Mouse (Mus musculus) retina, embryonic 14.5 days (tissue): Measurements from ENCODE around the gene Barhl2.
A peak's percentile ranks its signal among the peaks of the same experiment; 100 is the strongest.

Experiments
- DNase-seq: peaks from one replicate; pipeline ENCODE4 v3.0.0-alpha.2; 2015; ENCODE audit warnings: low spot score

Barhl2 gene

DNA sequence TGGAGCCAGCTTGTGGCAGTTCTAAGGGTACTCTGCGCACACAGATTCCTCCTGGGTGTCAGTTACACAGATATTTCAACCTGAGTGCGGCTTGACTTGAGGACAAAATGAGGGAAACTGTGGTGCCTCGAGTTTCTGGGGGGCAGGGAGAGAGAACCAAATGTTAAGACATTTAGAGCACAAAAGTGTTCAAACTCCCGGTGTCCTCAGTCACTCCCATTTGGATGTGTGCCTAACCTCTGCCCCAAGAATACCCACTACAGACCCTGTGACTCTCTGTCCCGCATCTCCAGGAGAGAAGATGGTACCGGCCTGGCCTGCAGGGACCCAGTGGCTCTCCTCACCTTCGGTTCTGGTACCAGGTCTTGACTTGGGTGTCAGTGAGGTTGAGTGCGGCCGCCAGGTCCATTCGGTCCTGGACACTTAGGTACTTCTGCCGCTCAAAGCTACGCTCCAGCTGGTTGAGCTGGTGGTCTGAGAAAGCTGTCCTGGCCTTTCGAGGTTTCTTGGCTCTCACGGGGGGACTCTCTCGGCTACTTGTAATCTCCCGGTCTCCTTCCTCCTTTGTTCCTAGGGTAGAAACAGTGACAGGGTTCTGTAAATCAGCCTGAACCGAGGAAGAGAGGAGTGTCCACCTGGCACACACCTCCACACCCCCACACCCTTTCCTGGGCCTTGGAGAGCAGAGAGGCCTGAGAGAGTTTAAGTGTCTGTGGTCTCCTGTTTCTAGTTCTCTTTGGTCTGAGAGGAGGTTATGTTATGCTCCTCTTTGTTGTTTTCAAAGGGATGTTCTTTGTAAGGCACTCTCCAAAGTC is 2.7 kb downstream of the Barhl2 start:
- peak; percentile 35 for DNase-seq

- peak; percentile 84 for DNase-seq
These were observed 3.4 kb downstream of the Barhl2 start for GRCm38 (mm10) chr5:106454411-106455105.

- DNase-seq, result no peak
These were observed 4.1 kb downstream of the Barhl2 start for GRCm38 (mm10) chr5:106453886-106454321.

- DNase-seq, result peak; percentile 63
These were observed 4.6 kb downstream of the Barhl2 start for GRCm38 (mm10) chr5:106453181-106453885.

GRCm38 (mm10) chr5:106452686-106453085 is 5.3 kb downstream of the Barhl2 start:
- DNase-seq, result peak; percentile 13

GRCm38 (mm10) chr5:106451681-106452440 is 6.1 kb downstream of the Barhl2 start:
- DNase-seq, result peak; percentile 76

DNA sequence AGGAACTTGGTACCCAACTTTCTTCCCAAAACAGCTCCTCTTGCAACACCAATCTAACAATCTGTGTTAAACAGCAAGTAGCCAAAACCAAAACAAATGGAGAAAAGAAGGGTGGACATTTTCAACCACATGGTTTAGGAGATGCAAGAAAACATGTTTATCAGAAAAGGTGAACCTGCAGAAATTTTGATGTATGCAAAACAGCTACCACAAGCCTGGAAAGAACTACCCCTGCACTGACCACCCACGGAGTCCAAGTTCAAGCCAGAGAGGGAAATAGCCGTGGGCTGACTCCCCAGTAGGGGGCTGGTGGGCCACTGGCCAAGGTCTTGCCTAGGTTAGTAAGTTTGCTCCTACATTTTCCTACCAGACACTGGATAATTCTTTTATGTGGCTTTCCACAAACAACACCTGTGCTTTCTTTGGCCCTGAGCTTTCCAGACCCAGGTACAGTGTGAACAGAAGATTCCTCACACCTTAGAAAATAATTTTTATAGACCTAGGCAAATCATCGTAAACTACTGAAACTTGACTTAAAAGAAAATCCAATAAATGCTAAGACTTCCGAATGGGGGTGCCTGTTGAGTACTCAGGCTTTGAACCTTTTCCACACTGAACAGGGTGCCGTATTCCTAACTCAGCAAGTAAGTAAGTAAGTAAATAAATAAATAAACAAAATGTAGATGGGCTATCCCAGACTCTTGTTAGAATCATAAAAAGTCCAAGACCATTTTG is 7.4 kb downstream of the Barhl2 start:
- peak; percentile 17 for DNase-seq

- no peak for DNase-seq
These were observed 8.1 kb downstream of the Barhl2 start for GRCm38 (mm10) chr5:106449720-106450425.

GRCm38 (mm10) chr5:106448798-106449125 is 9.2 kb downstream of the Barhl2 start:
- DNase-seq, result peak; percentile 51

DNA sequence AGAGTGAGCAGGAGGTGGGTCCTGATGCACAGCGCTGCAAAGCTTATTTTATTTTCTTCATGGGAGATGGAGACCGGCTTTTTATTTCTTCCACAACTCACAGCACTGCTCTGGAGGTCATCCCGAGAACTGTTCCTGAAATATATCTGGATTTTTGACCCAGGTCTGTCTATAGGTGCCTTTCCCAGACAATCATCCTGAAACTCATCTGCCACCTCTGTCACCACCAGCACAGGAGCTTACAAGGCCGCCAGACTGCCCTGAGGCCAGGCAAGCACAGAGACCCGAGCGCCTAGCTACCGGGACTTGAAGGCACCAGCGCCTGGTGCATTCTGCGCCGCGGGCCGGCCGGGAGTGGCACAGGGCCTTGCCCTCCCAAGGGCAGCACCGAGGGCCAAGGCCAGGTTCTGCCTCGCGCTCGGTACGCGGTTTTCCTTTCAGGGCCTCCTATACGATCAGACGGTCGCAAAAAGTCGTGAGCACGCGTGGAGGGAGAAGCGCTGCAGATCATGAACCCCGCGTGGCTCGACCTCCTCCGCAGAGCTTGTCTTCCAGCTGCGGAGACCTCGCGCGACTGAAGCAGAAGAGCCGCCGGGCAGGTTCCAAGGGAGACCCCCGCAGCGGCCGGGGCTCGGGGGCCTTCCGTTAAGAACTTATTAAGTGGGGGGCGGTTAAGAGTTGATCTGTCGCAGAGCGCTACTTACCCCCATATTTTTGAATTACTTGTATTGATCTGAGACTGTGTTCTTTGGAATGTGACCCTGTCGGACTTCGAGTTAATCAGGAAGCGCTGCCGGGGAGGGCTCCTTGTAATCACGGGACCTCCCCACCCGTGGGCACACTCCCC is 9.8 kb downstream of the Barhl2 start:
- DNase-seq, result peak; percentile 33

DNA sequence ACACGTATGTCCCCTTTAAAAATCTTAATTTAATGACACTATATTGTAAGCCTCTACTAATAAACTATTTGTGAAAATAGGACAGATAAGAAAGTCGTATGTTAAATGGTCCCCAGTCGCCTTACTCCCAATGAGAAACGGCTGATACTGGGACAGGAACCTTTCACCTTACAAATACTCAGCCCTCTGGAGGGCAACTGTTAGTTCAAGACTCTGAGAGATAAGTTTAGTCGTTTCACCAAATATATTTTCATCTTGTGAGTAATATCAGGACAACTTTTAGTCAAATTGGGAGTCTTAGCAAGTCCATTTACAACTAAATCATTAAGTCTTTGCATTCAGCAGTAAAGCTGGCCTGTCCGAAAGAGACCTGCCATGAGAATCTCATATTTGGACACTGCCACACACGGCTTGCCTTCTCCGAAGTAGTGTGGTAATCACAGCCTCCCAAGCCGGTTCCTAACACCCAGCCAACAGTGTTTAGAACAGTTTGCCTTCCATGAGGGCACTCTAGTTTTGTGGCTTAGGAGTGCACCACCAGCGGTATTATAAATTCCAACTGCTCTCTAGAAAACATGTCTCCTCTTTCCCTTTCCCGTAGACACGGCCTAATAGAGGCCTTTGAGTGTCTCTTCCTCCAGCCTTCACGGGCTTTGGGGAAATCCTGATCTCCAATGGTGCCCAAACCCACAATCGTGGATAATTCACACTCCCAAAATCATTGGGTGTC is 10.7 kb downstream of the Barhl2 start:
- DNase-seq, result no peak

GRCm38 (mm10) chr5:106446593-106446992 is 11.4 kb downstream of the Barhl2 start:
- DNase-seq, result peak; percentile 70

DNA sequence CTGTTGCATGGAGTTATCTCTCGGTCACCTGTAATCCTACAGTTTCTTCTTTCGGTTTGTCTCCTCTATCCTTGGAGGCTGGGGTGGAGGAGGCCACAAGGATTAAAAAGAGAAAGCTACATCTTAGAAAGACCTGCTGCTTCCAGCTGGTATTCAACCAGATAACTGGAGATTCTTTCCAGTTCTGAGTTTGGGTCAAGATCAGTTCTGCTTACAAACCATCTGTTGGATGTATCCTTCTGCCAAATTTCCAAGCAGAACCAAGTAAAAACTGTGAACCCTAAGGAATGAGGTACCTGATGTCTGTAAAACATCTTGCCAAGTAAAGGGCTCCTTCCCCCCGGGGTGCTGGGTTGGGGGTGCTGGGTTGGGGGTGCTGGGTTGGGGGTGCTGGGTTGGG is 12.3 kb downstream of the Barhl2 start:
- DNase-seq, result no peak

DNA sequence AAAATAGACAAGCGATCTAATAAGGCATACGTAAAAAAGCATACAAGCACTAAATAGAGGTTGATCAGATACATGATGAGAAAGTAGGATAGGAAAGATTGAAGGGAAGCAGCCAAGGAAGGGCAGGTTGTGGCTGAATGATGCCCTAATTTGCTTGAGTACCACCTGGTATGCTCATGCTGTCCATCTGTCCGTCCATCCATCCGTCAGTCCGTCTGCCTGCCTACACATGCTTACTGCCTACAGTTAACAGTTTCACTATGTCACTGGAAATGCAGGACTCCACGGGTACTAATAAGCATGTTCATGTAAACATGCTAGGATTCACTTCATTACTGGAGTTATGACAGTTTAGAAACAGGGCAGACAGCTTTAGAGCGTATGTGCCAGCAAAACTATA is 19.1 kb downstream of the Barhl2 start:
- DNase-seq, result no peak

DNA sequence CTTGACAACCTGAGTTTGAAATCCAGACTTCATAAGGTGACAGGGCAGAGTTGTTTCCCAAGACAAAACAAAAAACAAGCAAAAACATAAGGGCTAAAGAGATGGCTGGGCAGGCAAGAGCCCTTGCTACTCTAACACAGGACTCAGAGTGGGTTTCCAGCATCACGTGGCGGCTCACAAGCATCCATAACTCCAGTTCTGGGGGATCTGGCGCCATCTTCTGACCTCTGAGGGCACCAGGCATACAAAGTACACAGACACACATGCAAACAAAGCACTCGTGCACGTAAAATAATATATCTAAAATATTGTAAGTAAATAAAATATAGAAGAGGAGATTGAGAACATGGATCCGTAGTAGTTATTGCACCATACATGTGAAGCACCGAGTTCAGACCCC is 31.9 kb downstream of the Barhl2 start:
- no peak for DNase-seq

- DNase-seq, result peak; percentile 39
These were observed 37.1 kb downstream of the Barhl2 start for GRCm38 (mm10) chr5:106420871-106421270.

DNA sequence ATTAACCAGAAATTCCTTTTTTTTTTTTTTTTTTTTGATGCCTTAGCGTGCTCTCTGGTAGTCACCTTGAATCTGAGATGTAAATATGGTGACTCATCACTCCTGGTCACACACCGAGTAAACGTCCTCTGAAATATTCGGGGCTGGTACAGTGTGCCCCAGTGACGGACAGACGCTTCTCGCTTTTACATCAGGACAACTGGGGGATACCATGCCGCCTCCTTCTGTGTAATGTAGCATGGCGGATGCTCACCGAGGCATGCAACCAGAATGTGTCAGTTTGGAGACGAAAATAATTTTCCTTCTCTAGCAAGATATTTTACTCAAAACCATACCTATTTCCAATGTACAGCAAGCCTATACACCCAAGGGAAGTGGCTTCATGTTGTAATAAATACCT is 37.6 kb downstream of the Barhl2 start:
- DNase-seq, result peak; percentile 50

DNA sequence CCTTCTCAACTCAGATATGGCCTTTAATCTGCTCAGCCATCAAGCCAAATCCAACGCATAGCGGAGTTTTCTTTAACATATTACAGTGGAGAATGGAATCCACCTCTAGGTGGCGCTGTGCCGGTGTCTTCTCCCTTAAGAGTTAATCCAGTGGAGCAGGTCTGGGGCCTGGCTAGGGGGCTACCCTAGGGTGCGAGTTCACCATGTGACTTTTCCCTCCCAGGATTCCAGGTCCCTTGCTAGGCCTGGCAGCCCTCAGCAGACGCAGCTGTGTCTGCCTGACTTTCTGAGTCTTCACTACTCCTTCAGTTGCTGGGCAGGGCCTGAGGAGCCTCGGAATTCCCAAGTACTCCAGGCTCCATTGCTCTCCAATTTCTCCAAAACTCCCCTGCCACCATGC is 40.8 kb downstream of the Barhl2 start:
- peak; percentile 80 for DNase-seq

DNA sequence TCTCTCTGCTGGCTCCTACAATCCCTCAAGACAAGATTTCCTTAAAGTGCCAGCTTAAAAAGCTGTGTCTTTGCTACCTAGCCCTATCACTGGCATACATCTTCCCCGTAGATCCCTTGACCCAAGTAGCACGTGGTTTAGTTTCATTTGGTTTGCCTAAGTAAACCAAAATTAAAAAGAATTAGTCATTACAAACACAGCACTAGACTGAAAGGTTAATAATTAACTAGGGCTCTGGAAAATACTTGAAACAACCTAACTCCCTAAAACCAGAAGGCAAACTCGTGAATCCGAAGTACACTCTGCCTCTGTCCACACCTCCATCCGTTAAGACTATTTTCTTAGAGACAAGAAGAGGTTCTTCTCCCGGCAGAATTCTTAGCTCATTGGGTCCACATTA is 41.4 kb downstream of the Barhl2 start:
- no peak for DNase-seq
